Mouse (Mus musculus): ENCODE results near the gene Rae1. TPM values are rescaled to one million over a fixed set of nuclear protein-coding genes. Genes with fewer than 3 reads are reported as not detected.

Rae1 gene
- polyA plus RNA-seq, 1 experiment from 2014 or later: 156 TPM

DNA sequence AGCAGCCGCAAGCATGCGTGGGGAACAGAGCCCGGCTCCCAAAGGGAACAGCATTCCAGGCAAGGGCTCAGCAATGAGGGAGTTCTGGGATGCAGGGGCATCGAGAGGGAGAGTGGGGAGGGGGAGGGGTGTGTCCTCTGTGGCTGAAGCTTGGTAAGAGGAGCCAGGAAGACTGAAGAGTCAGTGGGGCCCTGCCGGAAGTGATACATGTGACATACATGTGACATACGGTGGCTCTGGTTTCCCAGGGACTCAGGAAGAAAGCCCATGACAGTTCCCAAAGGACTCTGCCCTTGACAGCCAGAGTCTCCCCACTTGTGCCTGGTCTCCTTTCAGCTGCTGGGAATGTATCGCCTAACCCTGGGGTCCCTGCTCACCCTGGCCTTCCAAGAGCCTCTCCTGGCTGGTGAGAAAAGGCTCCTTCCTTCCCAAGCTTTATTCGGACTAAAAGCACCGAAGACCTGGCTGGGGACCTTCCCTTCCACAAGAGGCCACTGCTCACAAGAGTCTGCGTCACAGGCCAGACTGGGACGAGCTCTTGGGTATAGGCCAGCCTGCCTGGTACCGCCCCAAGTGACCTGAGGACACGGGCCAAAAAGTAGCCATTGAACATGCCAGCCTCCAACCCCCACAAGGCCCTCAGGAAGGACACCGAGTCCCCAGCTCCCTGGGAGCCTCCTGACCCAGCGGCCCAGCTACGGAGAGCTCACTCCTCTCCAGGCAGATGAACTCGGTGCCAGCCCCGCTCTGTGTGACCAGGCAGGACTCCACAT is 44.5 kb downstream of the Rae1 start:
- Histone ChIP-seq H3K9me3 (replicated peaks; ENCODE audit: control insufficient read depth, low read length) (no peaks in the 10 kb centered on the region), H3K4me1 (ENCODE audit: control insufficient read depth, insufficient read depth, low read length) (no peaks in the 10 kb centered on the region), H3K4me2 (ENCODE audit: low read length) (no peak overlapping the region), H3K36me3 (ENCODE audit: control insufficient read depth, insufficient read depth, low read length) (no peaks in the 10 kb centered on the region), H3K27me3 (replicated peaks; ENCODE audit: control insufficient read depth, insufficient read depth, low read length) (no peaks in the 10 kb centered on the region), H3K9ac (ENCODE audit: low read length) (no peak overlapping the region), H3K27ac (ENCODE audit: low read depth, low read length) (no peak overlapping the region), H3K4me3 (ENCODE audit: low read depth, low read length) (no peak overlapping the region)
- WGBS: 84% methylated on average over 18 of the region's 18 CpGs
- DNase-seq (ENCODE audit: low spot score): no peak
- no peak for ATAC-seq

DNA sequence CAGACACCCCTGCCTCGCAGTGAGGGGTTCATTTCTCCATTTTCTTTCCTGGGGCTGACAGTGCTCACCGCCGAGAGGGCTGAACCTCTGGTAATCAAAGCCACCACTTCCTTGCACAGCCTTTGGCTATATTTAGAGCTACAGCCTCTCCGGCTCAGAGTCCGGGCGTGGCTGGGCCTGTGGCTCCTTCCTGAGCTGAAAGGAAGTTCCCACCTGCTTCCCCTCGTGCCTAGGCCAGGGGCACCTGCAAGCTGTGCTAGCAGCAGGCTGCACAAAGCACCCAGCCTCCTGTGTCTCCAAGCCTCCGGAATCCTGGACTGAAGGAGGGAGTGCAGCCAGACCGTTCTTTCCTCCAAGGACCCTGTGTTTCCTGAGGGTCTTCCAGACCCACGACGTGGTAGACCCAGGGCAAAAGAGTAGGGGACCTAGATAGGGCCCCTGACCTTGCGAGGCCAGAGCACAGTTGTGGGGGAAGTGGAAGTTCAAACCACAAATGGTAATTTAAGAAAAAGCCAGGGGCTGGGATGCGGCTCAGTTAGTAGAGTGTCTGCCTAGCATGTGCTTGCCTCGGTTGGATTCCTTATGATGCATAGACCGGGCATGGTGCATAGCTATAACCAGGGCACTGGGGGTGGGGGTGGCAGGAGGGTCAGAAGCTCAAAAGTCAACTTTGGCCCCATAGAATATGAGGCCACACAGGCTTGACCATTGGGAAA is 46.8 kb downstream of the Rae1 start:
- no peak for ATAC-seq
- Histone ChIP-seq H3K4me1 (ENCODE audit: control insufficient read depth, insufficient read depth, low read length) (no peaks in the 10 kb centered on the region), H3K4me3 (ENCODE audit: low read depth, low read length) (no peak overlapping the region), H3K9me3 (replicated peaks; ENCODE audit: control insufficient read depth, low read length) (no peaks in the 10 kb centered on the region), H3K36me3 (ENCODE audit: control insufficient read depth, insufficient read depth, low read length) (no peaks in the 10 kb centered on the region), H3K27ac (ENCODE audit: low read depth, low read length) (no peak overlapping the region), H3K27me3 (replicated peaks; ENCODE audit: control insufficient read depth, insufficient read depth, low read length) (no peaks in the 10 kb centered on the region), H3K9ac (ENCODE audit: low read length) (no peak overlapping the region), H3K4me2 (ENCODE audit: low read length) (no peak overlapping the region)
- no peak for DNase-seq (ENCODE audit: low spot score)
- 77% methylated on average over 15 of the region's 15 CpGs for WGBS

DNA sequence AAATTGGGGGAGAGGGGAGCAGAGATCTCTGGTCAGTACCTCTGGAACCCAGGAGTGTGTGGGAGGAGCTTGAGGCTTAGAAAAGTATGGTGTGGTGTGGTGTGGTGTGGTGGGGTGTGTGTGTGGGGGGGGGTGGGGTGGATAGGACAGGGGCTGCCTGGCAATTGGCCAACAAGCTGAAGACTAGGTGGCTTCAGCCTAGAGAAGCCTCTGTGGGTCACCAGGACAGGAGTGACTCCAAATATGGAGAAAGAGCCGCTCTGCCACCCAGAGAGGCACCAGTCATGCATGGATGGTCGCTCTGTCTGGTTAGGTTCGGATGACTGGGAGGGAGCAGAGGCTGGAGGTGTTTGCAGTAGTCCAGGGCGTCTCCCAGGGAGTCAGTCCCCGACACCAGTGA is 47.6 kb downstream of the Rae1 start:
- Histone ChIP-seq H3K4me2 (ENCODE audit: low read length) (no peak overlapping the region), H3K27me3 (replicated peaks; ENCODE audit: control insufficient read depth, insufficient read depth, low read length) (no peaks in the 10 kb centered on the region), H3K36me3 (ENCODE audit: control insufficient read depth, insufficient read depth, low read length) (no peaks in the 10 kb centered on the region), H3K27ac (ENCODE audit: low read depth, low read length) (no peak overlapping the region), H3K9ac (ENCODE audit: low read length) (no peak overlapping the region), H3K4me1 (ENCODE audit: control insufficient read depth, insufficient read depth, low read length) (no peaks in the 10 kb centered on the region), H3K9me3 (replicated peaks; ENCODE audit: control insufficient read depth, low read length) (no peaks in the 10 kb centered on the region), H3K4me3 (ENCODE audit: low read depth, low read length) (no peak overlapping the region)
- no peak for ATAC-seq
- no peak for DNase-seq (ENCODE audit: low spot score)
- WGBS: 41% methylated on average over 5 of the region's 5 CpGs

DNA sequence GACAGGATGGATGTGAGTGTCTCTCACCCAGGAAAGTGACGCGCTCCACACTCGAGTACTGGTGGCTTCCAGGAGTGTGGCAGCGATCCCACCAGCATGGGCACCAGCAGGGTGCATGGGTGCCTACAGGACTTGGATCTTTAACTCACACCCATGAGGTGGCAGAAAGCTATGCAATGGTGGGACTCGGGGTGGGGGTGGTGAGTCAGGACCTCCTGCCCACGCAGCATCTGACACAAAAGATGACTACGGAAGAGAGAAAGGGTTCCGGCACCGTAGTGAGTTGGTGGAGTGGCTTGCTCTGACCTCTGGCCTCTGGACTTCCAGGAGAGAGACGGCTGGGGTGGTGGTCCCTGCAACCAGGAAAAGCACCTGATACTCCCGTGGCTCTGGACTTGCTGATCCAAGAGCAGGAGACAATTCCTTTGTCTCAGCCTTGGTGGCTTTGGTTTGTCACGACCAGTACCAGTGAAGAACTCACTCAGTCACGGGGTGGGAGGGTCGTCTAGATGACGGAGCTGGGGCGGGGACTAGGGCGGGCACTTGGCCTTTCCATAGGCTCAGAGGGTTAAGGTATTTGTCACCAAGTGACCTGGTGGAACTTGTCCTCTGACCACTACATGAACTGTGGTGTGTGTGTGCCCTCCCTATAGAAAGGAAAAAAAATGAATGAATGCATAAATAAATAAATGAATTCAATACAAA is 48.3 kb downstream of the Rae1 start:
- Histone ChIP-seq H3K4me1 (ENCODE audit: control insufficient read depth, insufficient read depth, low read length) (no peaks in the 10 kb centered on the region), H3K4me2 (ENCODE audit: low read length) (no peak overlapping the region), H3K4me3 (ENCODE audit: low read depth, low read length) (no peak overlapping the region), H3K9me3 (replicated peaks; ENCODE audit: control insufficient read depth, low read length) (no peaks in the 10 kb centered on the region), H3K36me3 (ENCODE audit: control insufficient read depth, insufficient read depth, low read length) (no peaks in the 10 kb centered on the region), H3K9ac (ENCODE audit: low read length) (no peak overlapping the region), H3K27me3 (replicated peaks; ENCODE audit: control insufficient read depth, insufficient read depth, low read length) (no peaks in the 10 kb centered on the region), H3K27ac (ENCODE audit: low read depth, low read length) (no peak overlapping the region)
- ATAC-seq (no peak), DNase-seq (ENCODE audit: low spot score) (no peak)
- WGBS: 59% methylated on average over 17 of the region's 17 CpGs

DNA sequence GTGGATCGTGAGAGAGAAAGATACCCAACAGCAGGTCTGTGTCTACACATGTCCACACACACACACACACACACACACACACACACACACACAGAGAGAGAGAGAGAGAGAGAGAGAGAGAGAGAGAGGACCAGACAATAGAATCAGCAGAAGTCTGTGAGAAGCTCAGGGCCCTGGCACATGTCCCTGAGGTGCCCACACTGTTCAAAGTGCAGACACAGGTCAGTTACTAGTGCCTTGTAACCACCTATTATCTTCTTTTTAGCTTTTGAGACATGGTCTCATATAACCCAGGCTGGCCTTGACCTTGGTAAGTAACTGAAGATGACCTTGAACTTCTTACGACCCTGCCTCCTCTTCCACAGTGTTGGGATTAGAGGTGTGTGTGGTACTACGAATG is 49.3 kb downstream of the Rae1 start:
- DNase-seq (ENCODE audit: low spot score) (no peak), ATAC-seq (no peak)
- no peak overlapping the region for H3K4me2 ChIP-seq (ENCODE audit: low read length)
- no peaks in the 10 kb centered on the region for H3K9me3 ChIP-seq (replicated peaks; ENCODE audit: control insufficient read depth, low read length)
- H3K36me3 ChIP-seq (ENCODE audit: control insufficient read depth, insufficient read depth, low read length): no peaks in the 10 kb centered on the region
- H3K27ac ChIP-seq (ENCODE audit: low read depth, low read length): no peak overlapping the region
- H3K4me1 ChIP-seq (ENCODE audit: control insufficient read depth, insufficient read depth, low read length): no peaks in the 10 kb centered on the region
- H3K4me3 ChIP-seq (ENCODE audit: low read depth, low read length): no peak overlapping the region
- no peaks in the 10 kb centered on the region for H3K27me3 ChIP-seq (replicated peaks; ENCODE audit: control insufficient read depth, insufficient read depth, low read length)
- WGBS: 83% methylated on average over 3 of the region's 3 CpGs
- H3K9ac ChIP-seq (ENCODE audit: low read length): no peak overlapping the region

DNA sequence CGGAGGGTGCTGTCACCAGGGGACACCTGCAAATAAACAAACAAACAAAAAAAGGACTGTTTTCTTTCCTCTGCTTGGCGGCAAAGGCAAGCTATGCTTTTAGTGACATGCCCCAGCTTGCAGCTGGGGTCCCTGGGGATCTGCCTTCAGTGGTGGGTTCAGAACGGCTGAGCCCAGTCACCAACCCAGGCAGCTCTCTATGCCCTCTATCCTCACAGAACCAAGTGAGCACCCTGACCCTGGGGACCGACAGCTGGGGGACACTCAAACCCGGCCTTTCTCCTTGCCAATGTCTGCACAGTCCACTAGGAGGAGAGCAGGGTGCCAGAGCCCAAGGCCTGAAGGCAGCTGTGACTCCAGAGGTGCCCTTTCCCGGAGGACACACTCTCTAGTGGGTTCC is 49.9 kb downstream of the Rae1 start:
- H3K27me3 ChIP-seq (replicated peaks; ENCODE audit: control insufficient read depth, insufficient read depth, low read length): no peaks in the 10 kb centered on the region
- no peak overlapping the region for H3K4me3 ChIP-seq (ENCODE audit: low read depth, low read length)
- H3K27ac ChIP-seq (ENCODE audit: low read depth, low read length): no peak overlapping the region
- H3K9me3 ChIP-seq (replicated peaks; ENCODE audit: control insufficient read depth, low read length): no peaks in the 10 kb centered on the region
- 48% methylated on average over 6 of the region's 6 CpGs for WGBS
- DNase-seq (ENCODE audit: low spot score) (no peak), ATAC-seq (no peak)
- no peaks in the 10 kb centered on the region for H3K4me1 ChIP-seq (ENCODE audit: control insufficient read depth, insufficient read depth, low read length)
- H3K36me3 ChIP-seq (ENCODE audit: control insufficient read depth, insufficient read depth, low read length): no peaks in the 10 kb centered on the region
- H3K4me2 ChIP-seq (ENCODE audit: low read length): no peak overlapping the region
- H3K9ac ChIP-seq (ENCODE audit: low read length): no peak overlapping the region

DNA sequence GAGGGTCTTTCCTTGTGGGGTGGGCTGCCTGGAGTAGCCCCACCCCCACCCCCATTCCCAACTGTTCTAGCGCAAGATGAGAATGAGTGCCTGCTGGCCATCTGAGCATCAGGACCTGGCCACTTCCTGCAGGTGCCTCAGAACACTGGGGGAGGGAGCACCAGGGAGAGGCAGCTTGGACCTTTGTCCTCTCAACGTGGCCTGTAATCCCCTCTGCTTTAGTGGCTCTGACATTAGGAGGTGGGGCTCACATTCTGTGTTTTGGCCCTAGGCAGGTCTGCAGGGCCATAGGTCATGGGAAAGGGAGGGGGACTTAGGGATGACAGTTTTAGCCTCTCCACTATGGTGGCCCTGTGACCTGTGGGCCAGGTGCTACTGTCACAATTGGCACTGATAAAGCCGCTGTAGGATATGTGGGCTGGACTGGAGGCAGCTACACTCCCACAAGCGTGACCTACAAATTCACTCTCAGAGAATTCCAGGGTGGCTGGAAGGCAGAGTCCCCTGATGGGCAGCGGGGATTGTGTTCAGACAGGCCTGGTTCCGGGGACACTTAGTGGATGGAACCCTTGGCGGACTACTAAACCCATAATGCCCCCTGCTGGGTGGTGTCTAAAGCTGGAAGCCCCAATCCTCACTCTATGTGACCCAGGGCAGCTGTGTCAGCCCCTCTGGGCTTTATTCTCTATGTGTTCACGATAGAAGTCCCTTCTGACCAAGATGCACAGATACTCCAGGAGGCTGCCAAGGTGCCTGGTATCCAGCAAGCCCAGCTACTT is 50.9 kb downstream of the Rae1 start:
- no peak overlapping the region for H3K4me2 ChIP-seq (ENCODE audit: low read length)
- no peaks in the 10 kb centered on the region for H3K27me3 ChIP-seq (replicated peaks; ENCODE audit: control insufficient read depth, insufficient read depth, low read length)
- WGBS: 24% methylated on average over 8 of the region's 8 CpGs
- H3K4me1 ChIP-seq (ENCODE audit: control insufficient read depth, insufficient read depth, low read length): no peaks in the 10 kb centered on the region
- no peaks in the 10 kb centered on the region for H3K36me3 ChIP-seq (ENCODE audit: control insufficient read depth, insufficient read depth, low read length)
- DNase-seq (ENCODE audit: low spot score) (no peak), ATAC-seq (no peak)
- no peak overlapping the region for H3K4me3 ChIP-seq (ENCODE audit: low read depth, low read length)
- no peaks in the 10 kb centered on the region for H3K9me3 ChIP-seq (replicated peaks; ENCODE audit: control insufficient read depth, low read length)
- H3K27ac ChIP-seq (ENCODE audit: low read depth, low read length): no peak overlapping the region
- H3K9ac ChIP-seq (ENCODE audit: low read length): no peak overlapping the region

DNA sequence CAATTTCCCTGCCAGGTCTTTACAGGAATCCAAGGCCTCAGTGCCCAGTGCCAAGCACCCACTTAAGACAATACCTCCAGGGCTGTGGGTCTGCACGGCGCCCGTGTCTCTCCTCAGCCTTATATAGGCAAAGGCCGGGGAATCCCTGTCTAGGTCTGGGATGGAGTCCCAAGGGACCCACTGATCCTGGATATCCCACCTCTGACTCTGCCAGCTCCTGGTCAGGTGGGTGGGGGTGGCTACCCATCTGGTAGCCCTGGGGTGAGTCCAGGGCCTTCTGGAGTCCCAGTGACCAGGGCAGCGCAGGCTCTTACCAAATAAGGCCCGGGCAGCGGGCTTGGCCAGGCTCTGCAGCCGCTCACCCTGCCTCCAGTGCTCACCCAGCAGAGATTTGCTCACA is 53.0 kb downstream of the Rae1 start:
- H3K4me3 ChIP-seq (ENCODE audit: low read depth, low read length): no peak overlapping the region
- no peak overlapping the region for H3K9ac ChIP-seq (ENCODE audit: low read length)

More for the DNA sequence above, 53.0 kb downstream of the Rae1 start:
- WGBS: 90% methylated on average over 8 of the region's 8 CpGs
- no peak for DNase-seq (ENCODE audit: low spot score)
- Histone ChIP-seq H3K36me3 (ENCODE audit: control insufficient read depth, insufficient read depth, low read length) (no peaks in the 10 kb centered on the region), H3K9me3 (replicated peaks; ENCODE audit: control insufficient read depth, low read length) (no peaks in the 10 kb centered on the region), H3K27me3 (replicated peaks; ENCODE audit: control insufficient read depth, insufficient read depth, low read length) (no peaks in the 10 kb centered on the region), H3K4me1 (ENCODE audit: control insufficient read depth, insufficient read depth, low read length) (no peaks in the 10 kb centered on the region), H3K4me2 (ENCODE audit: low read length) (no peak overlapping the region), H3K27ac (ENCODE audit: low read depth, low read length) (no peak overlapping the region)
- no peak for ATAC-seq

Data from forebrain, embryonic 14.5 days (tissue).